Comparison of ENCODE assay signal across 8 mouse cellular contexts in the genomic region with DNA sequence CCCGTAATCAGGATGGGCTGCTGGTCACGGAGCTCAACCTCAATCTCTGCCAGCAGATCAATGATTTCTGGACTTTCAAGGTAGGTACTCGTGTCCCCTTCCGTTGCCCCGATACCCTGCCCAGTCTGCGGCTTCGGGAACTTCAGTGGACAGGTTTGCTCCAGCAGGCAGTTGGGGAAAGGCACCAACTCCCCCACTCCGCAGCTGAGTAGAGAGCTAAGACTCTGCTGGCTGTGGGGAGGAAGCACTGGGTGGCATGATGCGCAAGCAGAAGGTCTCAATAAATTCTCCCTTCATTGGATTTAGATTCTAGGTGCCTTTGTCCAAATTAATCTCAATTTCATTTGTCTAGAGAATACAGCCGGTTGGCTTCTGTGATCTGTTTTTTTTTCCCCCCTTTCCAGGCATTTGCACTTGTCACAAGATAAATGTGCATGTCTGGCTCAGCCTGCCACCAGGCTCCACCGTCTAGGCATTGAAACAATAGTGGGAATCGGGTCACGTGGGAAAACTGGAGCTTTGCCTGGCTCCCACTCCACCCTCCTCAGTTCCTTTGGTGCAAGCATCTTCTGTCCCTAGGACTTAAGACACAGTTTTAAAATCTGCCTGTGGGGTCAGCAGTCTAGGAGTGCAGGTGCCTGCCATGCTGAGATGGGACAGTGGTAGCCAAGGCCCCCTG. TPM values are rescaled to one million over a fixed set of nuclear protein-coding genes. Genes with fewer than 3 reads are reported as not detected.
DNase-seq lines count a peak whose midpoint lies in the region.

No protein-coding gene starts in this region.

- peak; percentile 42 to 48 for DNase-seq in cerebellum, postnatal 14 days
- DNase-seq in cerebellum, adult 11 months, result no peak
- DNase-seq in right cerebral cortex, postnatal 25 days, result peak; percentile 13
- no peak for DNase-seq in right cerebral cortex, adult 2 months (ENCODE audit: low spot score in 2 of 2)
- DNase-seq in kidney, adult 9 months, result peak; percentile 79
- peak; percentile 72 to 81 for DNase-seq in lung, postnatal 4 days
- no peak for DNase-seq in gastrocnemius, adult 8-10 months (ENCODE audit: low spot score in 2 of 2)
- no peak for DNase-seq in cerebellum, adult 11-12 months

RNA-seq across cellular contexts. Expression of gene Upb1, which starts 37.4 kb away (rescaled TPM):
- total RNA-seq in gastrocnemius, adult 8-10 months (2022), result under 1 TPM in 2 of 4 experiments, not detected in 2; 0.10 to 0.48 TPM

Comparison
In these comparisons a context has a peak if more than half of its experiments do, and no peak if none do; other contexts are left out.
1. DNase-seq: peak in cerebellum, postnatal 14 days (2 of 2), right cerebral cortex, postnatal 25 days (single experiment), kidney, adult 9 months (single experiment) and lung, postnatal 4 days (2 of 2); none in cerebellum, adult 11 months (single experiment), right cerebral cortex, adult 2 months (0 of 2), gastrocnemius, adult 8-10 months (0 of 2) and cerebellum, adult 11-12 months (single experiment).